Mouse (Mus musculus) cerebellum, postnatal 4 days (tissue): ENCODE measurements at regions not wholly inside any gene's neighbourhood (a gene's known extent, or its start where the extent isn't known, plus 50 kb on each side); places are given as distances from the start of the nearest gene placed in this dataset.

Source experiments
- DNase-seq, 2 experiments: peaks; one replicate each; pipeline ENCODE4 v3.0.0; 2022; ENCODE audit warnings: low spot score in 2 of 2, mixed read lengths in 1 of 2

DNA sequence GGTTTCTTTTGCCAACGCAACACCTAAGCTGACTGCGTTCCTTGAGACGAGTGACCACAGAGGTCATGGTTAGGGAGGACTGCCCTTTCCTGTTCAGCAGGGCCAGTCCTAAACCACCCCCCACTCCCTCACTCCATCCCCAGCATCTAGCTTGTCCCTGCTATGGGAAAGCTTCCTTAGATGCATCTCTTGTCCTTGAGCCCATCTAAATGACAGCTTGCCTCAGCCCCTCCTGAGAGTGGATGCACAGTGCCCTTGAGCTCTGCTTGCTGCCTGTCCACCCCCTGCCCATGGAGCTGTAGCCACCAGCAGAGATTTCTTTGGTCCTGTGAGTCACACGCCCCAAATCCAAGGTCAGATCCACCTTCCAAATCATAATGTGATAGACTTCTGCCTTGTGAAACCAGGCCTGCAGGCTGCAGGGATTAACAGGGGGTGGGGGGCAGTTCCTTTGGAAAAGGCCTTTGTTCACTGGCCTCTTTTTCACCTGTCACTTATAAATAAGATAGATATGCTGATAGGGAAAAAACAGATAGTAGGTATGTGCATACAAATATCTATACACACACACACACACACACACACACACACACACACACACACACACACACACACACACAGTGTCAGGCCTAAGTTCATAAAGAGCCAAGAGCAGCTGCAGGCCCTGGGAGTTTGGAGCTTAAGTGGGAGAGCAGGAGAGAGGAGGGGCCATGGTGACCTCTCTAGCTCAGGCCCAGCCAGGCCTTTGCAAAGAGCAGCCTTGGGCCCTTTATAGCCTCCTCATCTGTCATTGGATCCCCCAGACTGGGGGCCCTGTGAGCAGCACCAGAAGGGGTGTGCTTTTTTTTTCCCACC is 56.4 kb upstream of the Adra2c start:
- DNase-seq = no peak

GRCm38 (mm10) chr5:35216271-35216670 is 61.8 kb upstream of the Adra2c start:
- no peak for DNase-seq

GRCm38 (mm10) chr5:35215480-35216195 is 62.5 kb upstream of the Adra2c start:
- no peak for DNase-seq

- no peak for DNase-seq
Measured at GRCm38 (mm10) chr5:35215007-35215406, 63.1 kb upstream of the Adra2c start.

- no peak for DNase-seq
Measured at GRCm38 (mm10) chr5:35209348-35209747, 68.8 kb upstream of the Adra2c start.

GRCm38 (mm10) chr5:35204049-35204448 is 74.1 kb upstream of the Adra2c start:
- DNase-seq = no peak

DNA sequence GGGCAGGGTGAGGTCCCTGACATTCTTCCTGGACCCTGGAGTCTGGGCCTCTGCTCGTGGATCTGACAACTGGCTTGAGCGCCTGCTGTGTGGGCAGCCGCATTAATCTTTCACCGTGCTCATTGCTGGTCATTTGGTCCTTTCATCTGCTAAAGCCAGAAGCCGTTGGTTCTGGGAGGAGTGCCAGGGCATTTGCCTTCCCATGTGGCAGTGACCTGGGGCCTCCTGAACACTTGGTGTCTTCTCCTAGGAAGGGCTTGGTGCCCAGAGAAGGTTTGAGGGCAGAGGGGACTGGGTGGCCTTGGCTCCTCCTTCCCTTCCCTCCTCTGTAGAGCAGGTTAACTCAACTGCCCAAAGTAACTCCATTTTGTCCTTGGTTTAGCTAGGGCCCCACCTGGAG is 79.7 kb upstream of the Adra2c start:
- no peak for DNase-seq

- peak; percentile 74 to 92 for DNase-seq
Measured at GRCm38 (mm10) chr5:35189113-35189797, 83.7 kb upstream of the Lrpap1 start.

- no peak for DNase-seq
Measured at GRCm38 (mm10) chr5:35185826-35186225, 80.3 kb upstream of the Lrpap1 start.

- DNase-seq = peak in 1 of 2 experiments; percentile 27
Measured at GRCm38 (mm10) chr5:35185289-35185688, 79.7 kb upstream of the Lrpap1 start.

DNA sequence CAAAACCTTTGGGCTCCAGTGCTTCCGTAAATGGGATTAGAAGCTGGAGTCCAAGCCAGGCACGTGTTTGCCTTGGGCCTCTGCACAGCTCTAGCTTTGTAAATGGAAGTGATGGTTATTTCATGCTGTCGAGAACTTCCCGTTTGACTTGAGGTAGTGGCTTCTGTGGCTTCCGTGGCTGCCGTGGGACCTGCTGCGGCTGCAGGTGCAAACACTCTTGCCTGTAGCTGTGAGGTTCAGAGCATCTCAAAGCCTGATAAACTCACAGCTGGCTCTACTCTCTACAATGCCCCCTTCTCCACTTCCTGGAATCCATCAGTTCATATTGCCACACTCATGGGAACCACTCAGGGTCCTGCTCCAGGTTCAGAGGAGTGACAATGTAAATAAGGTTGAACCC is 77.9 kb upstream of the Lrpap1 start:
- DNase-seq = no peak

GRCm38 (mm10) chr5:35177332-35177731 is 71.8 kb upstream of the Lrpap1 start:
- DNase-seq = no peak

DNA sequence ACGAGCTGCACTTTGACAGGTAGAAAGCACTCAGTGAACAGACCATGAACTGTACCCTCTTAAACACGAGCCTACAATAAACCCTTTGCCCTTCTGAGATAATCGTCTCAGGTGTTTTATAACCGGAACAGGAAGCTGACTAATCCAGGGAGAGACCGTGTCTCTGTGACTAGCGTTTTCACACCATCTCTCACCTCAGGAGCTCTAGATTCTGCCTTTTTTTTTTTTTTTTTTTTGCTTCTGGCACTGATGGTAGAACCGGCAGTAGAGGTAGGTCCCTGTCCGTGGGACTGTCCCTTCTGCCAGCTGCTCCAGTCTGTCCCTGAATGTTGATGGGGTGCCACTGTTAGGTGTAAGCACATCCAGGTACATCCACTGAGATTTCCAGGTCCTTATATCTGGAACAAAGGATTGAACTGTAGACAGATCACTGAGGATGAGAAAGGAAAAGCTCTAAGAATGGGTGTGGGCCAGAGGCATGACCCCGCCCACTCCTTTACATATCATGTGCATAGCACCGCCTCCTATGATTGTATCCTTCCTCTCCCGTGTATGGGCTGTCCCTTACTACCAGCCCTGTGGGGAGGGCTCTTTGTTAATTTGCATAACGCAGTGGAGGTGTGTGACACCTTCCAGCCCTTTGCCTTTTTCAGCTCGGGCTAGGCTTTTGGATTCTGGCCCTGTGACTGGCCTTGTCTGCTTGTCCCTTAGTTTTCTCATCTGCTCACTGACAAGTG is 70.7 kb upstream of the Lrpap1 start:
- DNase-seq = no peak

- no peak for DNase-seq
Measured at GRCm38 (mm10) chr5:35174318-35174717, 68.8 kb upstream of the Lrpap1 start.

GRCm38 (mm10) chr5:35171336-35171735 is 65.8 kb upstream of the Lrpap1 start:
- DNase-seq = peak in 1 of 2 experiments; percentile 79

- DNase-seq = no peak
Measured at GRCm38 (mm10) chr5:35170369-35171130, 65.0 kb upstream of the Lrpap1 start.

DNA sequence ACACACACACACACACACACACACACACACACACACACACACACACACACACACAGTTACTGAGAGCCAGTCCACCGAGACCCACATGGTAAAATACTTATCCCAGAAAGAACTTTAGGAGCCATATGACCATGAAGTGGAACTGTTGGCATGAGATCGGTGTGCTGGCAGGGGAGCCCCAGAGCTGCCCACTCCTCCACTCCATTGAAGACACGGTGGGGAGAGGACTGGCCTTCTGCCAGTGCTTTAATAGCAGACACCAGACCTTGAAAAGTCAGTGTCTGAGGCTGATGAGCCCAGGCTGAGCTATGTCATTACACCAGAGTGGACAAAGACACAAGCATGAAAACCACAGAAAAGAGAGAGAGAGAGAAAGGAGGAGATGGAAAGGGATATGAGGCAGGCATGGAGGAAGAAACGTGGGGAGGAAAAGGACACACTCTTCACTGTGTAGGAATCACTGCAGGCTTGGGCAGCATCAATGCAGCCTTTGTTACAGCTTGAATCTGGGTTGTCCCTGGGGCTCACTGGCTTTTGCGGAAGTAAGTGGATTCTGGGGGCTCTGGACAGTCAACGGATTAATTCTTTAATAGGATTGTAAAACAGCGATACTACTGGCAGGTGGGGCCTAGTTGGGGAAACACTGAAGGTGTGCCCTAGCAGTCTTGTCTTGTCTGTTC is 64.2 kb upstream of the Lrpap1 start:
- DNase-seq = no peak

DNA sequence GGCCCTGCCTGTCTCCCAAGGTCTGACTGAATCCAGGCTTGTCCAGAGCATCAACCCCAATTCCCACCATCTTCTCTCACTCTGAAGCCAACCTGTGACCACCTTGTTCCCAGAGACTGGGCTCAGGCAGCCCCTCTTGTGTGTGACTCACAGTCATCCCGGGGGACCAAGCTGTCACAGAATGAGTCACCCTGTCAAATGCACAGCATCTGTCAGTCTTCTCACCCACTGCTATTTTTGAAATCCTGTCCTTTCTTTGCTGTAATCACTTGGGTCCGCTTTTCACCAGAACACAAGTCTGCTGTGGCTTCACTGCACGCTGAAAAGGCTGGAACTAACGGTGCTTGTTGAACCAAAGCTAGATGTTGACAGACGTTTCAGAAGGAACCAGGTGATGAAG is 63.3 kb upstream of the Lrpap1 start:
- DNase-seq = no peak

GRCm38 (mm10) chr5:35168369-35168768 is 62.8 kb upstream of the Lrpap1 start:
- DNase-seq = no peak

GRCm38 (mm10) chr5:35165993-35166392 is 60.4 kb upstream of the Lrpap1 start:
- DNase-seq = no peak
